Mouse (Mus musculus): ENCODE measurements at regions not wholly inside any gene's neighbourhood (a gene's known extent, or its start where the extent isn't known, plus 50 kb on each side); places are given as distances from the start of the nearest gene placed in this dataset.

DNA sequence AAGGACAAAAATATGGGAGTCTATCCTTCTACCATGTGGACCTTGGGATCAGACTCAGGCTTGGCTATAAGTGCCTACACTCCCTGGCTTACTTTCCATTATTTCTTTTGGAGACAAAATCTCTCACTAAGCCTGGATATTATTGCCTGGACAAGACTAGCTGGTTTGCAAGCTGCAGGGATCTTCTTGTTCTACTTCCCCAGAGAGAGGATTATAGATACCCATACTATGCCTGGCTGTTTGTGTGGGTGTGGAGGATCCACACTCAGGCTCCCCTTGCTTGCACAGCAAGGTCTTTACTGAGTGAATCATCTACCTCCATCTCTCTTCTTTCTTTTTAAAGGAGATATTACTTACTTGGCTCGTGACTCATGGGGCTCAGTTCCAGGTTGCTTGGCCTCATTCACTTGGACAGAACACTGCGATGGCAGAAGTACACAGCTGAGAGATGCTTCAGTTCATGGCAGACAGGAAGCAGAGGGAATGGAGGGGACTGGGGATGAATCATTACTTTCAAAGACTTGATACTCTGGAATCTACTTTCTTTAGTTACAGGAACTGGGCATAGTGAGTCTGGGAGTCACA lies 727.0 kb upstream of the Fam160b2 start:
- no peak for TF ChIP-seq CTCF (IDR thresholded peaks at IDR 0.05; ENCODE audit: insufficient read depth, low read length)
- no peak for TF ChIP-seq POLR2A (IDR thresholded peaks at IDR 0.05; ENCODE audit: borderline replicate concordance, extremely low read depth, low read depth, low read length)
